Mouse (Mus musculus) myocyte (in vitro differentiated cells): ENCODE measurements around the gene 2310034G01Rik. TPM values are rescaled to one million over a fixed set of nuclear protein-coding genes. Genes with fewer than 3 reads are reported as not detected.
A peak's percentile ranks its signal among the peaks of the same experiment; 100 is the strongest.

Source experiments
- H3K27me3 ChIP-seq: one replicate; pipeline ENCODE4 v1.6.1; 2011; ENCODE audit not compliant: control insufficient read depth, insufficient read depth, insufficient read length
- H3K36me3 ChIP-seq: one replicate; pipeline ENCODE4 v1.6.1; 2011; ENCODE audit not compliant: control insufficient read depth, insufficient read depth
- H3K4me2 ChIP-seq: one replicate; pipeline ENCODE4 v1.6.1; 2011; ENCODE audit warnings: low read depth, control low read depth
- H3K4me3 ChIP-seq: one replicate; pipeline ENCODE4 v1.5.1; 2011; ENCODE audit warnings: mild to moderate bottlenecking, control low read depth, moderate library complexity
- H3K79me2 ChIP-seq: one replicate; pipeline ENCODE4 v1.6.1; 2011; ENCODE audit not compliant: control insufficient read depth, insufficient read depth
- H3ac ChIP-seq: one replicate; pipeline ENCODE4 v1.6.1; 2011; ENCODE audit not compliant: control insufficient read depth, insufficient read length
- CEBPB ChIP-seq: IDR thresholded peaks from 2 replicates; pipeline ENCODE4 v1.6.1; 2011; ENCODE audit warnings: mild to moderate bottlenecking, moderate library complexity; ENCODE audit not compliant: poor library complexity, insufficient read depth, severe bottlenecking
- E2F4 ChIP-seq: IDR thresholded peaks from one replicate; pipeline ENCODE4 v1.6.1; 2011; ENCODE audit warnings: mild to moderate bottlenecking, control low read depth, moderate library complexity; ENCODE audit not compliant: insufficient read depth
- MAX ChIP-seq: IDR thresholded peaks from one replicate; pipeline ENCODE4 v1.6.1; 2011; ENCODE audit warnings: low read depth, mild to moderate bottlenecking, control low read depth
- MYOD1 ChIP-seq, 3 experiments: IDR thresholded peaks; one replicate each; pipeline ENCODE4 v1.6.1; 2011; ENCODE audit warnings: control low read depth in 2 of 3, low read depth in 2 of 3, mild to moderate bottlenecking in 2 of 3, moderate library complexity in 1 of 3; ENCODE audit not compliant: insufficient read length in 2 of 3, control insufficient read depth in 1 of 3
- MYOG ChIP-seq, 3 experiments: IDR thresholded peaks; one replicate each; pipeline ENCODE4 v1.6.1; 2011; ENCODE audit warnings: control low read depth in 2 of 3, low read depth in 2 of 3, mild to moderate bottlenecking in 2 of 3; ENCODE audit not compliant: insufficient read length in 2 of 3, control insufficient read depth in 1 of 3, insufficient read depth in 1 of 3
- POLR2A ChIP-seq: IDR thresholded peaks from one replicate; pipeline ENCODE4 v1.6.1; 2011; ENCODE audit warnings: low read depth, mild to moderate bottlenecking, control low read depth, moderate library complexity; ENCODE audit not compliant: insufficient read length
- POLR2AphosphoS2 ChIP-seq: IDR thresholded peaks from one replicate; pipeline ENCODE4 v1.6.1; 2011; ENCODE audit warnings: low read depth, control low read depth; ENCODE audit not compliant: insufficient read length
- REST ChIP-seq: IDR thresholded peaks from one replicate; pipeline ENCODE4 v1.6.1; 2011; ENCODE audit warnings: mild to moderate bottlenecking, control low read depth, moderate library complexity; ENCODE audit not compliant: insufficient read depth, insufficient read length
- SRF ChIP-seq: IDR thresholded peaks from one replicate; pipeline ENCODE4 v1.6.1; 2011; ENCODE audit warnings: low read depth; ENCODE audit not compliant: control insufficient read depth, insufficient read length
- TCF12 ChIP-seq: IDR thresholded peaks from one replicate; pipeline ENCODE4 v1.6.1; 2011; ENCODE audit warnings: mild to moderate bottlenecking, control low read depth; ENCODE audit not compliant: poor library complexity, insufficient read depth, severe bottlenecking
- TCF3 ChIP-seq: IDR thresholded peaks from one replicate; pipeline ENCODE4 v1.6.1; 2011; ENCODE audit warnings: low read depth, control low read depth; ENCODE audit not compliant: insufficient read length
- USF1 ChIP-seq: IDR thresholded peaks from one replicate; pipeline ENCODE4 v1.6.1; 2011; ENCODE audit warnings: low read depth, mild to moderate bottlenecking, control low read depth, moderate library complexity
- polyA plus RNA-seq: library from polyadenylated mRNA; unstranded; fragments of >200 nt; fragmentation: generic; extraction: Trizol; gene quantifications from one replicate; pipeline ENCODE4 v1.2.1, GENCODE M21; 2012; ENCODE audit warnings: missing spikeins

The 2310034G01Rik gene
- polyA plus RNA-seq, 1 experiment, result 1.2 TPM

GRCm38 (mm10) chr19:46314872-46315742, 35.0 kb downstream of the 2310034G01Rik start:
- Histone ChIP-seq H3K4me3 (no peak overlapping the region), H3K79me2 (no peaks in the 10 kb centered on the region), H3K27me3 (peaks cover 20% of the 10 kb centered on the region), H3K4me2 (no peak overlapping the region), H3K36me3 (peaks cover 5% of the 10 kb centered on the region), H3ac (no peak overlapping the region)
- TF ChIP-seq POLR2AphosphoS2 (peak; percentile 44), TCF3 (no peak)

GRCm38 (mm10) chr19:46314151-46314601, 35.9 kb downstream of the 2310034G01Rik start:
- no peak overlapping the region for H3K4me2 ChIP-seq
- no peak for TF ChIP-seq USF1
- no peak overlapping the region for H3K4me3 ChIP-seq

GRCm38 (mm10) chr19:46313591-46313990, 36.5 kb downstream of the 2310034G01Rik start:
- Histone ChIP-seq H3K79me2 (no peaks in the 10 kb centered on the region), H3K27me3 (peaks cover 20% of the 10 kb centered on the region), H3K4me2 (no peak overlapping the region), H3K4me3 (no peak overlapping the region), H3K36me3 (peaks cover 9% of the 10 kb centered on the region), H3ac (no peak overlapping the region)
- TF ChIP-seq MAX (no peak), TCF12 (no peak)

More at GRCm38 (mm10) chr19:46314151-46314601, 35.9 kb downstream of the 2310034G01Rik start:
- H3ac ChIP-seq, result no peak overlapping the region
- peaks cover 20% of the 10 kb centered on the region for H3K27me3 ChIP-seq
- H3K79me2 ChIP-seq, result no peaks in the 10 kb centered on the region
- H3K36me3 ChIP-seq, result peaks cover 9% of the 10 kb centered on the region

- TF ChIP-seq CEBPB, result no peak
- TF ChIP-seq POLR2AphosphoS2, result no peak
- TF ChIP-seq REST, result no peak
- TF ChIP-seq MAX, result no peak
- no peak for TF ChIP-seq USF1
- no peak for TF ChIP-seq SRF
- no peak for TF ChIP-seq E2F4
- TF ChIP-seq TCF3, result no peak
- no peak for TF ChIP-seq MYOD1 (IDR thresholded peaks at IDR 0.05; ENCODE audit: control insufficient read depth in 1 of 3, insufficient read length in 2 of 3, low read depth in 2 of 3)
- TF ChIP-seq TCF12, result no peak
- no peak for TF ChIP-seq MYOG (IDR thresholded peaks at IDR 0.05; ENCODE audit: control insufficient read depth in 1 of 3, insufficient read depth in 1 of 3, insufficient read length in 2 of 3, low read depth in 2 of 3)
- TF ChIP-seq POLR2A, result no peak
- Histone ChIP-seq H3K4me2 (no peak overlapping the region), H3K27me3 (peaks cover 16% of the 10 kb centered on the region), H3K79me2 (no peaks in the 10 kb centered on the region), H3K36me3 (peaks cover 9% of the 10 kb centered on the region), H3ac (no peak overlapping the region), H3K4me3 (no peak overlapping the region)
These were observed 37.0 kb downstream of the 2310034G01Rik start for GRCm38 (mm10) chr19:46313116-46313515.

GRCm38 (mm10) chr19:46312566-46312965, 37.5 kb downstream of the 2310034G01Rik start:
- H3K79me2 ChIP-seq, result no peaks in the 10 kb centered on the region
- TF ChIP-seq USF1, result no peak
- no peak for TF ChIP-seq TCF3
- no peak for TF ChIP-seq TCF12
- TF ChIP-seq MYOG (IDR thresholded peaks at IDR 0.05; ENCODE audit: control insufficient read depth in 1 of 3, insufficient read depth in 1 of 3, insufficient read length in 2 of 3, low read depth in 2 of 3), result no peak
- no peak for TF ChIP-seq POLR2A
- TF ChIP-seq MAX, result no peak
- no peak for TF ChIP-seq E2F4
- no peak for TF ChIP-seq POLR2AphosphoS2
- TF ChIP-seq MYOD1 (IDR thresholded peaks at IDR 0.05; ENCODE audit: control insufficient read depth in 1 of 3, insufficient read length in 2 of 3, low read depth in 2 of 3), result no peak
- no peak for TF ChIP-seq SRF
- TF ChIP-seq CEBPB, result no peak
- no peak for TF ChIP-seq REST
- no peak overlapping the region for H3K4me3 ChIP-seq
- no peak overlapping the region for H3K4me2 ChIP-seq
- H3K36me3 ChIP-seq, result peaks cover 9% of the 10 kb centered on the region
- H3K27me3 ChIP-seq, result peaks cover 10% of the 10 kb centered on the region
- no peak overlapping the region for H3ac ChIP-seq
